Mouse (Mus musculus) embryonic facial prominence, embryonic 13.5 days (tissue): ENCODE measurements around the gene Msl1. TPM values are rescaled to one million over a fixed set of nuclear protein-coding genes. Genes with fewer than 3 reads are reported as not detected.
A peak's percentile ranks its signal among the peaks of the same experiment; 100 is the strongest.

Experiments
- ATAC-seq: fragments of 200-750 bp; cut with Nextera tagmentation; 2 replicates; pipeline ENCODE4 v1.8.0; 2017; ENCODE audit warnings: low read depth; ENCODE audit not compliant: insufficient number of reproducible peaks, insufficient read depth, low FRiP score, low TSS enrichment
- H3K27ac ChIP-seq: fragments of 300-500 bp; sonication (generic); 2 replicates; pipeline ENCODE4 v1.5.1; 2015; ENCODE audit warnings: moderate library complexity, mild to moderate bottlenecking, inconsistent platforms
- H3K27me3 ChIP-seq: fragments of 300-500 bp; sonication (generic); 2 replicates; pipeline ENCODE4 v1.6.1; 2015; ENCODE audit warnings: mild to moderate bottlenecking, inconsistent platforms
- H3K36me3 ChIP-seq: fragments of 300-500 bp; sonication (generic); 2 replicates; pipeline ENCODE4 v1.6.1; 2015; ENCODE audit warnings: mild to moderate bottlenecking, inconsistent platforms
- H3K4me1 ChIP-seq: fragments of 300-500 bp; sonication (generic); 2 replicates; pipeline ENCODE4 v1.6.1; 2015; ENCODE audit warnings: inconsistent platforms
- H3K4me2 ChIP-seq: fragments of 300-500 bp; sonication (generic); 2 replicates; pipeline ENCODE4 v1.6.1; 2015; ENCODE audit warnings: moderate library complexity, mild to moderate bottlenecking, inconsistent platforms
- H3K4me3 ChIP-seq: fragments of 300-500 bp; sonication (generic); 2 replicates; pipeline ENCODE4 v1.5.1; 2015; ENCODE audit warnings: mild to moderate bottlenecking, inconsistent platforms
- H3K9ac ChIP-seq: fragments of 300-500 bp; sonication (generic); 2 replicates; pipeline ENCODE4 v1.6.1; 2015; ENCODE audit warnings: mild to moderate bottlenecking, inconsistent platforms
- H3K9me3 ChIP-seq: fragments of 300-500 bp; sonication (generic); 2 replicates; pipeline ENCODE4 v1.6.1; 2016; ENCODE audit warnings: inconsistent platforms
- WGBS: fragments of 180-500 bp; shearing (Covaris S2); methylation state at CpG from one replicate; pipeline ENCODE4 v1.1.7; 2015; ENCODE audit warnings: mixed read lengths; 5-methylcytosine and 5-hydroxymethylcytosine counted together
- polyA plus RNA-seq: library from polyadenylated mRNA; unstranded; fragments of >200 nt; fragmentation: Nextera tagmentation; extraction: Ambion mirVana; gene quantifications from 2 replicates; pipeline ENCODE4 v1.2.1, GENCODE M21; 2015

Msl1 gene
- polyA plus RNA-seq, 1 experiment from 2014 or later: 31.5 TPM

DNA sequence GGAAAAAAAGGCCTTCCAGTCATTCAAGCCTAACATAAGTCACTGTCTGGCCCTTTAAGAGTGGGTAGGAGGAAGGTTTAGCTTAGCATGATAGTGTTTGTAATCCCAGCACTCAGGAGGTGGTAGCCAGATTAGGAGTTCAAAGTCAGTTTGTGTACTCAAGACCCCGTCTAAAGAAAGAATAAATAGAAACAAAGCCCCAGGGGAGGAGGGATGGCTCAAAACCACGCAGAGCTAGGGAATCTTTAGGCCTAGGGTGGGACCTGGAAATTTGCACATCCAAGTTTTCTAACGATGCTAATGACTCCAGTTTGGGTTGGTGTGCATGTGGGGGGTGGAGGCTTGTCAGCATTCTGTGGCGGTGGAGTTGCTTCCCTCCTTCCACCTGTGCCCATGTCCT, 3.2 kb upstream of the Msl1 start:
- H3K9ac ChIP-seq: no peak overlapping the region
- no peak overlapping the region for H3K4me2 ChIP-seq
- WGBS: 13% methylated on average over 4 of the region's 4 CpGs
- peaks cover 25% of the 10 kb centered on the region for H3K4me1 ChIP-seq
- no peak for ATAC-seq
- H3K27ac ChIP-seq: peak overlapping the region; percentile 39; the same call in 1 of the 2 replicates
- H3K36me3 ChIP-seq: no peaks in the 10 kb centered on the region
- H3K27me3 ChIP-seq: no peaks in the 10 kb centered on the region
- no peaks in the 10 kb centered on the region for H3K9me3 ChIP-seq
- no peak overlapping the region for H3K4me3 ChIP-seq

DNA sequence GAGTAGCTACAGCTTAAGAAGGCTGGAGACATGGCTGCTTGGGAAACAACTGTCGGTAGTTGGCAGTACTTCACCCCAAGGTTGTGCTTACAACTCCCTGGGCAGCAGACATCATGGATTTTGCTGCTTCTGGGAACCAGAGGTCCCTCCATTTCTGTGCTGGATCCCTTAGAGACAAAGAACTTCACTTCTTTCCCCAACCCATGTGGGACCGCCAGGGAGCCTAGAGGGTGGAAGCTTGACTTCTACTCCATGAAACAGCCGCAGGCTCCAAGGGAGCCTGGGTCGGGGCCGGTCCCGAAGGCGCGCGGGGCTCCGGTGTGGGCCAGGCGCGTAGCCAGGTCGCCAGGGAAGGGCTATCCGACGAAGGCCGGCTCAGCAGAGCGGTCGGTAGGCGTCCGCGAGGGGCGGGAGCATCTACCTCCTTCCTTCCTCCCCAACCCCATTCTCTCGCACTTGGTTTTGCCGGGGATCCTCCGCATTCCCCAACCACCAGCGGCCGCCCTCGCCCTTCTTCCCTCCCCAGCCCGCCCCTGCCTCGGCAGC, 774 bp upstream of the Msl1 start:
- under 1% methylated on average over 29 of the region's 30 CpGs for WGBS

GRCm38 (mm10) chr11:98795714-98796514, 598 bp downstream of the Msl1 start:
- Histone ChIP-seq H3K27me3 (no peaks in the 10 kb centered on the region), H3K4me1 (peaks cover 28% of the 10 kb centered on the region), H3K27ac (peak overlapping the region; percentile 100), H3K9ac (peak overlapping the region; percentile 100), H3K9me3 (no peaks in the 10 kb centered on the region), H3K4me3 (peak overlapping the region; percentile 100), H3K4me2 (peak overlapping the region; percentile 74), H3K36me3 (peaks cover 31% of the 10 kb centered on the region)
- peak; percentile 46; the same call in 1 of the 2 replicates for ATAC-seq
- WGBS: 1% methylated on average over 62 of the region's 74 CpGs

More for the DNA sequence above, 774 bp upstream of the Msl1 start:
- Histone ChIP-seq H3K9ac (peak overlapping the region; percentile 100), H3K27ac (peak overlapping the region; percentile 100), H3K4me1 (peaks cover 33% of the 10 kb centered on the region), H3K27me3 (no peaks in the 10 kb centered on the region), H3K4me2 (peak overlapping the region; percentile 74), H3K36me3 (peaks cover 17% of the 10 kb centered on the region), H3K4me3 (peak overlapping the region; percentile 100), H3K9me3 (no peaks in the 10 kb centered on the region)
- peak; percentile 49 for ATAC-seq

DNA sequence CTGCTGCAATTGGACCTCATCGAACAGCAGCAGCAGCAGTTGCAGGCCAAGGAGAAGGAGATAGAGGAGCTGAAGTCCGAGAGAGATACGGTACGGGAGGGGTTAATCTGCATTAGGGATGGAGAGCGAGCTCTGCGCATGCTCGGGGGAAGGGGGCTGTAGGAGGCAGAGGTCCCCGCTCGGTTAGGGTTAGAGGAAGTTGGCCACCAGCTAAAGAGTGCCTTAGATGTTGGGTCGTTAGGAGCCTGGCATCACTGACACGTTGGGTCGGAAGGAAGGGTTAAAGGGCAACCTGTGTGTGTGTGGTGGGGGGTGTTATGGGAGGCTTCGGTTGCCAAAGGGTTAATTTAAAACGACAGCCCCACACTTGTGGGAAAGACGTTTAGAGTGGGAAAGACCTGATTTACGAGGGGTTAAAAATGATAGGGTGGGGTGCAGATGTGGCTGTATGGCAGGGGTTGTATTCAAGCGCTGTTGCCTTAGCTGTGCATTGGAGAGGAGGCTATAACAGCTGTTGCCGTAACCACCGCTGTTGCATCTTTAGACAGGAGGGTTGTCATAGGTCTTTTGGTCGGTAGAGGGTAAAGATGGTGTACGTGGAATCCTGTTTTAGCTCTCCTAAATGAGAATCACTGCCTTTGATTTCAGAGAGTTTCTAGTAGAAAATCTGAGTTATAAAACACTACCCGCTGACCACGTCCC, 1.4 kb downstream of the Msl1 start:
- Histone ChIP-seq H3K27ac (peak overlapping the region; percentile 100), H3K9ac (peak overlapping the region; percentile 100), H3K9me3 (no peaks in the 10 kb centered on the region), H3K4me1 (peaks cover 28% of the 10 kb centered on the region), H3K36me3 (peaks cover 38% of the 10 kb centered on the region), H3K4me3 (peak overlapping the region; percentile 100), H3K4me2 (peak overlapping the region; percentile 74), H3K27me3 (no peaks in the 10 kb centered on the region)
- ATAC-seq: no peak
- WGBS: 3% methylated on average over 23 of the region's 23 CpGs

- Histone ChIP-seq H3K36me3 (peaks cover 45% of the 10 kb centered on the region), H3K9me3 (no peaks in the 10 kb centered on the region), H3K27me3 (no peaks in the 10 kb centered on the region), H3K9ac (peak overlapping the region; percentile 100), H3K27ac (no peak overlapping the region), H3K4me1 (peaks cover 28% of the 10 kb centered on the region), H3K4me3 (peak overlapping the region; percentile 100), H3K4me2 (peak overlapping the region; percentile 74)
- ATAC-seq: no peak
- WGBS: 5% methylated on average over 5 of the region's 5 CpGs
Observed at GRCm38 (mm10) chr11:98797306-98797705, 2.0 kb downstream of the Msl1 start.

DNA sequence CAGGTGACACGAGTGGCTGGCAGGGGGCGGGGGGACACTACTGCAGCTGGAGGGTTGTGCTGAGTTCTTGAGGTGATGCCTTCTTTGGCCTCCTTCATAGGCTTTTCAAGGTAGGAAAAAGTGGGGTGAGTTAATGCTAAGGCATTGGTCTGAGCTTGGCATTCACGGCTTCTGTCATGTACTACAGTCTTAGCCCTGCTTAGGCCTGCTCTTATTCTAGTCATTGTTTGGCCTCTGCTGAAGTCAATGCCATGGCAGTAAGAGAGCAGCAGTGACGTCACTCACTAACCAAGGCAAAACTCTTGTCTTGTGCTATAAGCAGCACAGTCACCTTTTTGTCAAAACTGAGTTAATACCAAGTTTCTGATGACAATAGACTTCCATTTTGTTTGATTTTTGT, 2.6 kb downstream of the Msl1 start:
- WGBS: 48% methylated on average over 4 of the region's 4 CpGs
- H3K36me3 ChIP-seq: peaks cover 51% of the 10 kb centered on the region
- H3K9ac ChIP-seq: peak overlapping the region; percentile 100
- peak overlapping the region; percentile 100 for H3K4me3 ChIP-seq
- ATAC-seq: no peak
- no peaks in the 10 kb centered on the region for H3K9me3 ChIP-seq
- no peaks in the 10 kb centered on the region for H3K27me3 ChIP-seq
- peak overlapping the region; percentile 74 for H3K4me2 ChIP-seq
- H3K27ac ChIP-seq: no peak overlapping the region
- H3K4me1 ChIP-seq: peaks cover 28% of the 10 kb centered on the region

DNA sequence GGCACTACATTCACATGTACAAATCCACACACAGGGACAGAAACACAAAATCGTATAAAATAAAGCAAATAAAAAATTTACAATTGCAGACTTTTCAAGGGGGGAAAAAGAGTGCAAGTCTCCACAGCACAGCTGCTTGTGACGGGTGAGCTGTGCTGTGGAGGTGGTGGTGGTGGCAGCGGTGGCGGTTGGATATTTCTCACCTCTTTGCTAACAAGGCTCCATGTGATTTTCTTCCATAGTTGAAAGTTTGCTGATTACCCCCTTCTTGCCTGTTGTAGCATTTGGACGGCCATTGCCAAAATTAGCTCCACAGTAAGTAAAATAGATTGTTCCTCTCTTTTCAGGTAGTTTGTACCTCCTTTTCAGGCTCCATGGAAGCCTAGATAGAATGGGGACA, 9.3 kb downstream of the Msl1 start, which contains the start of gene Casc3:
TSS of gene Casc3 (plus strand) at position 301 of the 400 bp plus-strand sequence.
- no peak for ATAC-seq
- H3K27me3 ChIP-seq: no peaks in the 10 kb centered on the region
- no peak within 1 kb of the TSS for H3K4me2 ChIP-seq
- H3K9ac ChIP-seq: no peak within 1 kb of the TSS
- H3K27ac ChIP-seq: no peak within 1 kb of the TSS
- WGBS: 94% methylated on average over 5 of the region's 5 CpGs
- H3K4me3 ChIP-seq: no peak within 1 kb of the TSS
- peaks cover 83% of the 10 kb centered on the region for H3K36me3 ChIP-seq
- H3K4me1 ChIP-seq: 0 out of 2 replicates have a peak, but pooled peaks cover 5% of the 10 kb centered on the region
- no peaks in the 10 kb centered on the region for H3K9me3 ChIP-seq

- Histone ChIP-seq H3K9ac (no peak overlapping the region), H3K27ac (peak overlapping the region; percentile 99; the same call in 1 of the 2 replicates), H3K4me3 (0 out of 2 replicates have a peak overlapping the region, but pooled peaks have one; percentile 88), H3K4me2 (peak overlapping the region; percentile 75), H3K36me3 (peaks cover 63% of the 10 kb centered on the region), H3K9me3 (no peaks in the 10 kb centered on the region), H3K27me3 (no peaks in the 10 kb centered on the region), H3K4me1 (peaks cover 17% of the 10 kb centered on the region)
- ATAC-seq: no peak
- WGBS: 74% methylated on average over 2 of the region's 2 CpGs
Observed at GRCm38 (mm10) chr11:98808417-98808816, 13.1 kb downstream of the Msl1 start.

DNA sequence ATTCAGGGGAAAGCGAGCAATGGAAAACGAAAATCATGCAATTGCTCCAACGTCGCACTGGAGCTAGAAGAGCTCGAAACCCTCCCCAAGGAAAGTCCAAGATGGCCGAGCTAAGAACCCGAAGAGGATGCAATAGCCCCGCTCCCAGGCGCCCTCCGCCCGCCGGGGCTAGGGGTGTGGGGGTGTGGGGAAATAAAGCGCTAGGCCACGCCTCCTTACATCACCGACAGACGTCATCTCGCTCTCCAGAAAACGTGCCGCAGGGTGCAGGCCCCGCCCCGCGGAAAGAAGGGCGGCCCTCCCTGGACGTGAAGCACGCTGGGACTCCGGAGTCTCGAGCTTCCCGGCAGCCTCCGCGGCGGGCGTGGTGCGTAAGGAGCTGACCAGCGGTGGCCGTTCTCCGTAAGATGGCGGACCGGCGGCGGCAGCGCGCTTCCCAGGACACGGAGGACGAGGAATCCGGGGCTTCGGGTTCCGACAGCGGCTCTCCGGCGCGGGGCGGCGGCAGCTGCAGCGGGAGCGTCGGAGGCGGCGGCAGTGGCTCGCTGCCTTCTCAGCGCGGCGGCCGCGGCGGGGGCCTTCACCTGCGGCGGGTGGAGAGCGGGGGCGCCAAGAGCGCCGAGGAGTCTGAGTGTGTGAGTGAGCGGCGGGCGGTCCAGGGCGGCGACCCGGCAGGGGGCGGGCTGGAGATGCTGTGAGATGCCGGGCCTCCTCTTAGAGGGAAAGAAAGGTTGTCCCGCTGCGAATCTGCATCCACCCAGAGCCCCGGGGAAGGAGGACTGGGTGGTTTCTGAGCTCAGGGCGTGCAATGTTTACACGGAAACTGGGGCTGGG, 14.4 kb downstream of the Msl1 start:
- Histone ChIP-seq H3K36me3 (peaks cover 63% of the 10 kb centered on the region), H3K4me1 (peaks cover 17% of the 10 kb centered on the region), H3K27ac (peak overlapping the region; percentile 99), H3K9me3 (no peaks in the 10 kb centered on the region), H3K4me2 (peak overlapping the region; percentile 75), H3K9ac (peak overlapping the region; percentile 95), H3K27me3 (no peaks in the 10 kb centered on the region), H3K4me3 (peak overlapping the region; percentile 88)
- under 1% methylated on average over 78 of the region's 84 CpGs for WGBS
- peak; percentile 98 for ATAC-seq

DNA sequence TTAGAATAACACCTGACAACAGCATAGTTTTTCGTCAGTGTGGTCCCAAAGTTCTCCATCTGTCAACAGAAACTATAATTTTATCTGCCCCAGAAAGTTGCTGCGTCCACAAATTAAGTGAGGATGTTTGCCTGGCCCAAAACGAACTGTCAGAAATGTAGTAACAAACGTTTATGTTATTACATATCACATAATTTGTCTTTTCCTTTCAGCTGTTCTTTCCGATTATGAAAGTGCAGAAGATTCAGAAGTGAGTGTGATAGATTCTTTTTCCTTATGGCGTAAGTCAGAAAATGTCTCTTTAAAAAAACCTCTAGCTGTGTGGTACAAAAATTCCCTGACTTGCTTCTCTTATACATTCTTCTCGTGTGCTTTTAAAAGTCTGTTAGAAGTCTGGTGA, 15.4 kb downstream of the Msl1 start:
- WGBS: 62% methylated on average over 7 of the region's 7 CpGs
- H3K36me3 ChIP-seq: peaks cover 62% of the 10 kb centered on the region
- ATAC-seq: no peak

More for the DNA sequence above, 15.4 kb downstream of the Msl1 start:
- peak overlapping the region; percentile 88 for H3K4me3 ChIP-seq
- H3K9me3 ChIP-seq: no peaks in the 10 kb centered on the region
- H3K9ac ChIP-seq: peak overlapping the region; percentile 95
- H3K27me3 ChIP-seq: no peaks in the 10 kb centered on the region
- peaks cover 17% of the 10 kb centered on the region for H3K4me1 ChIP-seq
- peak overlapping the region; percentile 75 for H3K4me2 ChIP-seq
- H3K27ac ChIP-seq: peak overlapping the region; percentile 99
